Mouse (Mus musculus) thymus, postnatal 25 days (tissue): Measurements from ENCODE around the gene Mef2a.
A peak's percentile ranks its signal among the peaks of the same experiment; 100 is the strongest.

Experiments used
- DNase-seq: peaks from one replicate; pipeline ENCODE4 v3.0.0; 2022

The Mef2a gene

GRCm38 (mm10) chr7:67206496-67206895, 166.2 kb downstream of the Mef2a start:
- no peak for DNase-seq

GRCm38 (mm10) chr7:67205734-67206425, 166.8 kb downstream of the Mef2a start:
- no peak for DNase-seq

GRCm38 (mm10) chr7:67203625-67204024, 169.0 kb downstream of the Mef2a start:
- DNase-seq: no peak

- DNase-seq: peak; percentile 68
Observed at GRCm38 (mm10) chr7:67199412-67199811, 173.2 kb downstream of the Mef2a start.

GRCm38 (mm10) chr7:67183786-67184185, 188.9 kb downstream of the Mef2a start:
- no peak for DNase-seq
